Mouse (Mus musculus) G1E (cell line): Measurements from ENCODE around the gene Nlgn1. TPM values are rescaled to one million over a fixed set of nuclear protein-coding genes. Genes with fewer than 3 reads are reported as not detected.

Experiments used
- ATAC-seq: 2 replicates; pipeline ENCODE4 v1.8.0; 2016; ENCODE audit warnings: mild to moderate bottlenecking; ENCODE audit not compliant: insufficient number of reproducible peaks, poor library complexity, low FRiP score, severe bottlenecking; ENCODE audit errors: extremely low read depth
- DNase-seq: peaks from one replicate; pipeline ENCODE4 v3.0.0; 2012; ENCODE audit warnings: low spot score
- H3K27me3 ChIP-seq: 2 replicates; pipeline ENCODE4 v1.6.1; 2012; ENCODE audit warnings: mild to moderate bottlenecking, low read length, inconsistent platforms; ENCODE audit not compliant: insufficient read depth
- H3K36me3 ChIP-seq: replicated peaks from 2 replicates; pipeline ENCODE3; 2012; ENCODE audit warnings: mild to moderate bottlenecking, inconsistent platforms
- H3K4me1 ChIP-seq: 2 replicates; pipeline ENCODE4 v1.6.1; 2012; ENCODE audit warnings: low read depth, low read length, inconsistent platforms, mixed read lengths; ENCODE audit not compliant: insufficient read depth
- H3K4me3 ChIP-seq: 2 replicates; pipeline ENCODE4 v1.5.1; 2012; ENCODE audit warnings: low read depth, mild to moderate bottlenecking, inconsistent platforms, low read length, moderate library complexity, mixed read lengths
- H3K9me3 ChIP-seq: replicated peaks from 2 replicates; pipeline ENCODE4 v1.6.1; 2012; ENCODE audit warnings: inconsistent platforms
- CTCF ChIP-seq: IDR thresholded peaks from 2 replicates; pipeline ENCODE4 v1.5.1; 2012; ENCODE audit warnings: low read depth, low read length, inconsistent platforms, mixed read lengths
- GATA1 ChIP-seq: IDR thresholded peaks from 2 replicates; pipeline ENCODE4 v1.6.1; 2012; ENCODE audit warnings: borderline replicate concordance, low read length, inconsistent platforms, mixed read lengths
- GATA2 ChIP-seq: IDR thresholded peaks from 2 replicates; pipeline ENCODE4 v1.6.1; 2012; ENCODE audit warnings: low read depth, low read length, inconsistent platforms, borderline replicate concordance
- POLR2AphosphoS5 ChIP-seq: IDR thresholded peaks from 2 replicates; pipeline ENCODE4 v1.6.1; 2012; ENCODE audit warnings: low read depth, low read length, inconsistent platforms; ENCODE audit not compliant: insufficient replicate concordance
- TAL1 ChIP-seq: conservative IDR thresholded peaks from 2 replicates; pipeline ENCODE4 v1.6.1; 2012; ENCODE audit warnings: low read depth, low read length, inconsistent platforms, mixed read lengths
- polyA plus RNA-seq: library from polyadenylated mRNA; stranded (reverse); fragments of >175 nt; gene quantifications from 2 replicates; pipeline ENCODE4 v1.2.3, GENCODE M21; 2012
- total RNA-seq, 2 experiments: library from RNA; stranded (forward) in 1 of 2; stranded (reverse) in 1 of 2; fragments of 200-1000 nt in 1 of 2; fragments of >200 nt in 1 of 2; fragmentation: Nextera tagmentation in 1 of 2; gene quantifications; 2 replicates each; pipeline ENCODE4 v1.2.3; 2014 to 2017

The Nlgn1 gene
- not detected in 2 replicates for total RNA-seq (2014; fragmentation: Nextera tagmentation)
- 0.06 and 0.11 TPM in 2 replicates for total RNA-seq (2017)
- polyA plus RNA-seq = not detected in 2 replicates

DNA sequence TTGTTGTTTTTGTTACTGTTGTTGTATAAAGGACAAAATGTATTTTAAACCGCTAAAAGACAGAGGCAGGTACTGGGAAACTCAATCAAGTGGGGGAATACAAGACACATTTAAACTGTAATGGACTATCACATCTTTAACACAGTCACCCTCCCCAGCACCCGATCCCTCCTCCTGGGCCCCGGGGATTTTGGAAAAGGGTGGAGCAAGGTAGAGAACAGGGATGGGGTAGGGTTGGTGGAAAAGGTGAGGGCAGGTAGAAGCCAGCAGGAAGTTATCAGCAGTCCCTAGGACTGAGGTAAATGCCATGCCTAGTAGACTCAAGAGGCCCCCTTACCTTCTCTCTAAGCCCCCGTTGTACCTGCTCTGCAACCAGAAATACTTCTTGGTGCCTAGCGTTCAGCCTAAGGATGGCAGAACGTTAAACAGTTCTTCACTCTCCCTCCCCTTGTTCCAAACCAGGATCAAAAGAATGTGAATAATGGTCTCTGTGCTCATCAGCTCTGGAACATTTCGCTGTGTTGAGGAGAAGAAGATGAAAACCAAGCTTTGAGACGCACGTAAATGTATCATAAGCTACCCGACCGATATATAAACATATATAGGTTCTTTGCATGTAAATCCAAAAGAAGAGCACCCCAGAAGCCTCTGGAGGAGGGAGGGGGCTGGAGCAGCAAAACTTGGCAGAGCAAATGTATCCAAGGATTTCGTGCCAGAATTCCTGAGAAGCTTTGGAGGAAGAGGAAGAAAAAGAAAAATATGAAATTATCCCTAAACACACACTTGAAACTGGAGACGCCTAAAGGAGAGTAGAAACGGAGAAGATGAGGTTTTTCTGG lies at the start of gene Nlgn1:
Nlgn1 (minus strand) TSS at position 61 of the 839 bp plus-strand sequence.
- Histone ChIP-seq H3K4me3 (no peak within 1 kb of the TSS), H3K9me3 (no peaks in the 10 kb centered on the region), H3K36me3 (no peaks in the 10 kb centered on the region), H3K4me1 (no peaks in the 10 kb centered on the region), H3K27me3 (peaks cover 30% of the 10 kb centered on the region)
- no peak for DNase-seq
- TF ChIP-seq CTCF (no peak), GATA2 (no peak), TAL1 (no peak), GATA1 (no peak), POLR2AphosphoS5 (no peak)
- ATAC-seq = no peak

DNA sequence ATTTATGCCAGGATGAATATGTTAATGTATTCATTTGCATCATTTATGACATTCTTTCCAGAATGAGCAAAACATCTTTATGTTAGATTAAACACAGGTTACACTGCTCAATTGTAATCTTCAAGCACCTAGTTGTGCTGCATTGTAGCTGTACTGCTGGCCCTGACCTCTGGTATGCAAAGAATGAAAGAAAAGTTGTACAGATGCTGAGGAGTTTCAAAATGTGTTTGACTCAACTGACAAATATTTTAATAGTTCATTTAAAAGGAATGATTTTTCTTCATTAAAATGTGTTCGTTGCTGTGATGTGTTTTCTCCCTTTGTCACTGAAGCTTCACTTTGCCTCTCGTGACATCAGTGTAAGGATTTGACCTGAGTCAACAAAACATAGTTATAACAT lies 46.0 kb upstream of the Nlgn1 start:
- Histone ChIP-seq H3K9me3 (no peaks in the 10 kb centered on the region), H3K4me3 (no peak overlapping the region), H3K36me3 (no peaks in the 10 kb centered on the region), H3K4me1 (no peaks in the 10 kb centered on the region), H3K27me3 (peaks cover 6% of the 10 kb centered on the region; the same call in 1 of the 2 replicates)
- ATAC-seq = no peak
- DNase-seq = no peak
- no peak for TF ChIP-seq TAL1
- TF ChIP-seq GATA1 = no peak
- no peak for TF ChIP-seq CTCF
- no peak for TF ChIP-seq GATA2
- no peak for TF ChIP-seq POLR2AphosphoS5

DNA sequence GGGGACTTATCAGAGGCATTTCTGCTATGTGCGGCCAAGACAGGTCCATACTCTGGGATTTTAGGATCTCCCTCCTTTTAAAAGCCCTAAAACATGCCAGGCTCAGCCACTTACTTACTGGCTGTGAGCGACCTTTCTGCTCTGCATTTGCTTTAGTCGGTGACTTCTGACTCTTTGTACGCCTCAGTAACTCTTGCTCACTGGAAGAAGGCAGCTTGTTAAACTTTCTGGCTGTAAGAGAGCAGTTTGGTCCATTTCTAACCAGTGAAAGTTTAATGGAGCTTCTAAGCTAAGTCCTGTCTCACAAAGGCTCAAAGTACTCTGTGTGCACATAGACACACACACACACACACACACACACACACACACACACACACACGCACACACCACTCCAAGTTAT lies 22.8 kb upstream of the Nlgn1 start:
- Histone ChIP-seq H3K36me3 (no peaks in the 10 kb centered on the region), H3K4me1 (0 out of 2 replicates have a peak, but pooled peaks cover 3% of the 10 kb centered on the region), H3K9me3 (no peaks in the 10 kb centered on the region), H3K4me3 (no peak overlapping the region), H3K27me3 (no peaks in the 10 kb centered on the region)
- TF ChIP-seq GATA1 (no peak), POLR2AphosphoS5 (no peak), TAL1 (no peak), GATA2 (no peak), CTCF (no peak)
- ATAC-seq (no peak), DNase-seq (no peak)

DNA sequence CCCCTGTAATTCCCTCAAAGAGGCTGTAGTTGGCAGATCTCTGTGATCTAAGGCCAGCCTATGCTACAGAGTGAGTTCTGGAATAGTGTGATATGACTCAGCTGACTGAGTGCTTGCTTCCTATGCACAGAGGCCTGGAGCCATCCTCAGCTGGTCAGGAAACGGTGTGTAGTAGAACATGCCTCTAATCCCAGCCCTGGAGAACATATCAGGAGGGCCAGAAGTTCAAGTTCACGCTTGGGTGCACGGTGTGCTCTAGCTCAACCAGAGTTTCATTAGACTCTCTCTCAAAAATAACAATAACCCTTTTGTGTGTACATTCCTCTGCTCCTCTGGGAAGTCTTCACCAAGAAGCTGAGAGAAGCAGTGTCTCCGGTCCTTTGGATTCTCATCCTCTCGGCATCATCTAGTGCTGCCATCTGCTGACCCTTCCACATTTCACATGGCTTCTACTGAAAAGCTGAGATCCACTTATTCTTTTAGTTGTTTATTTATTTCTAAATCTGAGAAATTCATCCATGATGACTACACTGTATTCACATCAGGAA lies 22.3 kb upstream of the Nlgn1 start:
- no peaks in the 10 kb centered on the region for H3K9me3 ChIP-seq
- H3K36me3 ChIP-seq = no peaks in the 10 kb centered on the region
- 0 out of 2 replicates have a peak, but pooled peaks cover 3% of the 10 kb centered on the region for H3K4me1 ChIP-seq
- ATAC-seq (peak; percentile 45; the same call in 1 of the 2 replicates), DNase-seq (no peak)
- no peak overlapping the region for H3K4me3 ChIP-seq
- no peaks in the 10 kb centered on the region for H3K27me3 ChIP-seq
- TF ChIP-seq CTCF (no peak), TAL1 (no peak), GATA2 (no peak), POLR2AphosphoS5 (no peak), GATA1 (no peak)

DNA sequence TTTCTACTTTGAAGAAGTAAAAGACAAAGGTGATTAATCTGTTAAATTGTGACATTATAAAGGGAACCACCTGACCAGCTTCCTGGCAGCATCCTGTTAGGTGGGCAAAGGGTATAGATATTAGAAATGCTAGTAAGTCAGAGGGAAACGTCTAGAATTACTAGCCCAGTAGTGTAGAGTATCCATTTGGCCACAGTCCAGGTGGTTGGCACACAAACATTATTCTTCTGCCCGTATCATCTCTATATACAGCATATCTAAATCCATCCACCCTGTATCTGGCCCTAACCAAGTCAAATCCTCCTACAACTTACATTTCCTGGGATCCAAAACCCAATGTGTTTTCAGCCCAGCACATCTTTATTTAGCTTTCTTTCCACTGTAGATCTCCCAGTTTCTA lies 5.2 kb upstream of the Nlgn1 start:
- Histone ChIP-seq H3K9me3 (no peaks in the 10 kb centered on the region), H3K4me3 (no peak overlapping the region), H3K36me3 (no peaks in the 10 kb centered on the region), H3K4me1 (no peaks in the 10 kb centered on the region), H3K27me3 (peaks cover 25% of the 10 kb centered on the region)
- TF ChIP-seq TAL1 = no peak
- no peak for TF ChIP-seq GATA2
- no peak for TF ChIP-seq CTCF
- no peak for TF ChIP-seq GATA1
- TF ChIP-seq POLR2AphosphoS5 = no peak
- ATAC-seq = no peak
- DNase-seq = no peak

DNA sequence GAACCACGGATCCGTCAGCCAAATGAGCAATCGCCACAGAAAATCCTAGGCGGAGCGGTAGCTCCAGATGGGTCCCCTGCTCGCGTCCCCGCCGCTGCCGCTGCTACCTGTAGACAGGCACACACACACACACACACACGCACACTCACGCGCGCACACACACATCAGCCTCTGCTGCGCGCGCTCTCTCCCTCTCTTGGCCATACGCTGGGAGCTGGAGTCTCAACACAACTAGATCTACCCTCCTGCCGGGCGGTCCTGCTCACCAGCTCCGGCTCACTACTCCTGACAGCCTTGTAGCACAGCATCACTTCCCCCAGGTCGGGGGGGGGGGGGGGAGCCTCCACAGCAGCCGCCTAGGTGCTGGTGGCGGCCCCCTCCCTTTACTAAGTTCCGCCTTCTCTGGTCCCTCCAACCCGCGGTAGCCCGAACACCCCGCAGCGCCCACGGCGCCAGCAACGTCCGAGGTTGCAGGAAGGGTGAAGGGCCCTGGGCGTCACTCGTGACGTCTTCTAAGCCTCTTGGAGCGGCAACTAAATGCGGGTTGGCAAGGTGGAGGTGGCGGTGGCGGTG lies 1.1 kb upstream of the Nlgn1 start:
- Histone ChIP-seq H3K4me3 (no peak overlapping the region), H3K36me3 (no peaks in the 10 kb centered on the region), H3K4me1 (no peaks in the 10 kb centered on the region), H3K9me3 (no peaks in the 10 kb centered on the region), H3K27me3 (peaks cover 30% of the 10 kb centered on the region)
- ATAC-seq (no peak), DNase-seq (no peak)
- TF ChIP-seq TAL1 (no peak), GATA2 (no peak), CTCF (no peak), GATA1 (no peak)
